Mouse (Mus musculus) forelimb bud, embryonic 11.5 days (tissue): ENCODE data around the gene Lman1l.

ENCODE experiments used
- DNase-seq: peaks from one replicate; pipeline ENCODE4 v3.0.0-alpha.2; 2012; ENCODE audit warnings: low read depth, low spot score

The Lman1l gene

GRCm38 (mm10) chr9:57620674-57621073 lies at the start of gene Lman1l:
TSS of gene Lman1l (minus strand) at chr9:57620774.
- DNase-seq, result no peak

DNA sequence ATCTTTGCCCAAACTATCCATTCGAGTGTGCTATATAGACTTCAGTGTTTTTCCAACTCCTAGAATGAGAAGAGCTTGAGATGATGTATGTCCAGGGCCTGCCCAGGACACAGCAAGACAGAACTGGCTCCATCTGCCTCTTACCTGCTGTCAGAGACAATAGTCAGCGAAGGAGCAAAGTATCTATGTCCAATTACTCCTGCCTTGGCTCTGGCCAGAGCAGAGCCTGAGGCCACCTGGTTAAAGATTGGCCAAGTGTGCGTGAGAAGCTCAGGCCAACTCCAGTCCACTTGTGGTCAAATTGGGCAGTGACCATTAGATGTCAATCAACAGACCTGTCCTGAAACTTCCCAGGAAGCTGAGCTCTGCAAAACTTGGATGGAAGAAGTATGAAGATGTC lies 49.0 kb upstream of the Lman1l start:
- no peak for DNase-seq

- DNase-seq, result no peak
Measured at GRCm38 (mm10) chr9:57668277-57668676, 47.7 kb upstream of the Lman1l start.

- DNase-seq, result no peak
Measured at GRCm38 (mm10) chr9:57667817-57668216, 47.2 kb upstream of the Lman1l start.

- no peak for DNase-seq
Measured at GRCm38 (mm10) chr9:57667136-57667535, 46.6 kb upstream of the Lman1l start.

DNA sequence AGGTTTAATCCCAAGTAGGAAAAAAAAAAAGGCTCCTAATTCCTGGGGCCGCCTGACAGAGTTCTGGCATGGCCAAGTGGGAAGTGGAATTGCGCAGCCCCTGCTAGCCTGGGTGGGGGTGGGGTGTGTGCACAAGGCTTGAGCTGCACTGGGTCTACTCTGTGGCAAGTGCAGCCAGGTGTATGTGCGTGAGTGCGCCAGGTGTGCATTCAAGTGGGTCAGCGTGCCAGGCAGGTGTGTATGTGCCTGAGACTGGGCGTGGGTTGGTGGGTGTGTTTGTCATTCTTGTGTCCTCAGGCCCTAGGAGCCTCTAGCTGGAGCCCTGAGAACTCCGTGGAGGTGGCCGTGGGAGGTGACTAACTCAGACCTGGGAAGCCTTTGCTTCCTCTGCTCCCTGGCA lies 46.0 kb upstream of the Lman1l start:
- no peak for DNase-seq

GRCm38 (mm10) chr9:57664616-57665015 lies 44.0 kb upstream of the Lman1l start:
- no peak for DNase-seq

GRCm38 (mm10) chr9:57661552-57661951 lies 41.0 kb upstream of the Lman1l start:
- DNase-seq, result no peak

DNA sequence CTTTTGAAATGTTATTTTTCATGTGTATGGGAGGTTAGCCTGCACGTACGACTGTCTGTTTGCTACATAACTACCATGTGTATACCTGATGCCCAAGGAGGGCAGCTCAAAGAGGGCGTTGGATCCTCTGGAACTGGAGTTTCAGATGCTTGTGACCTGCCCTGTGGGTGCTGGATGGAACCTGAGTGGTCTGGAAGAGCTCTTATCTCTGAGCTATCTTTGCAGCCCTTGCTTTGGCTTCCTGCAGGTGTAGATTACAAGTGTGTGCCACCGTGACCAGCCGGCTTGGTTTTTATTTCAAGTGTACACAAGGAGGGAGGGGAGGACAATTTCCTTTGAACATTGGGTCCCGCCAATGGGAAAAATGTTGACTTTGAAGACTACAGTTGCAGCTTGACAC lies 39.9 kb upstream of the Lman1l start:
- DNase-seq, result no peak

- peak; percentile 65 for DNase-seq
Measured at GRCm38 (mm10) chr9:57659774-57660173, 39.2 kb upstream of the Lman1l start.

DNA sequence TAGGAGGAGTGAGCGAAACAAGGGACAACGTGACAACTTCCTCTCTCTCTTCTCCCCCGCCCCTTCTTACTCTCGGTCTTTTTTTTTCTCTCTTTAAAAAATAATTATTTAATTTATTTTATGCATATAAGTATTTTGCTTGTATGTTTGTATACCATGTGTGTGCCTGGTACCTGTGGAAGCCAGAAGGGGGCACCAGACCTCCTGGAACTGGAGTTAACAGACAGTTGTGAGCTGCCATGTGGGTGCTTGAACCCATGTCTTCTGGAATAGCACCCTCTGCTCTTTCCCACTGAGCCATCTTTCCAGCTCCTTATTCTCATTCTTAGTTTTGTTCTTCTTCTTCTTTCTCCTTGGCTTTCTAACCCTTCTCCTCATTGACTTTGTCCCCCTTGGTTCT lies 38.4 kb upstream of the Lman1l start:
- DNase-seq, result no peak

- no peak for DNase-seq
Measured at GRCm38 (mm10) chr9:57657843-57658242, 37.3 kb upstream of the Lman1l start.

- DNase-seq, result no peak
Measured at GRCm38 (mm10) chr9:57656631-57657350, 36.2 kb upstream of the Lman1l start.

DNA sequence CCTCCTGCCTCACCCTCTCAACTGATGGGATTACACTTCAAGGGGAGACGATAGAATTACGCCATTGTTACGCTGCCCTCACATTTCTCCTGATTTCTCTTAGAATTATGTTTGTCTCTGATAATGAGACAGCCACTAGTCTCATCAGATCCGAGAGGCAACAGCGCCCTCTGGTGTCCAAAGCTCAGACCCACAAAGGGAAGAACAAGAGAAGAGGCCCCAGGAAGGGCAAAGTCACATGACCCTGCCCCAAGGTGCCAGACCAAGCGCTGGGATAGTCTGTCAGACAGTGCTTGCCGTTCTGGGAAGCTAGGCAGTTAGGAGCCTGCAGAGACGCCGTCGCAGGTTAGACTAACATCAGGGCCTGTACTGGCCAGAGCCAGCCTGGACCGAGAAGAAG lies 35.2 kb upstream of the Lman1l start:
- peak; percentile 93 for DNase-seq

DNA sequence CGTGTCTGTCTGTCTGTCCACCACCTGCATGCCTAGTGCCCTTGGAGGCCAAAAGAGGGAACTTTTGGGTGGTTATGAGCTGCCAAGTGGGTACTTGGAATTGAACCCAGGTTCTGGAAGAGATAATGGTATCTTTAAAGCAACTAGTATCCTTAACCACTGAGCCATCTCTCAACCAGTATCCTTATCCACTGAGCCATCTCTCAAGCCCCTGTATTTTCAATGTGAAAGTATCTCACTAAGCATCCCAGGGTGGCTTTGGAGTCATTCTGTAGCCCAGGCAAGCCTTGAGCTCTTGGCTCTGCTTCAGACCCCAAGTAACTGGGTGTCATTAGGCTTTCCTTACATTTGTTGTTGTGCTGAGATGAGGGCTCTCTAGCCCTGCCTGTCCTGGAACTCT lies 34.4 kb upstream of the Lman1l start:
- no peak for DNase-seq

- DNase-seq, result no peak
Measured at GRCm38 (mm10) chr9:57653283-57653682, 32.7 kb upstream of the Lman1l start, which contains the start of gene Csk. TSS of gene Csk (minus strand) at chr9:57653631.

DNA sequence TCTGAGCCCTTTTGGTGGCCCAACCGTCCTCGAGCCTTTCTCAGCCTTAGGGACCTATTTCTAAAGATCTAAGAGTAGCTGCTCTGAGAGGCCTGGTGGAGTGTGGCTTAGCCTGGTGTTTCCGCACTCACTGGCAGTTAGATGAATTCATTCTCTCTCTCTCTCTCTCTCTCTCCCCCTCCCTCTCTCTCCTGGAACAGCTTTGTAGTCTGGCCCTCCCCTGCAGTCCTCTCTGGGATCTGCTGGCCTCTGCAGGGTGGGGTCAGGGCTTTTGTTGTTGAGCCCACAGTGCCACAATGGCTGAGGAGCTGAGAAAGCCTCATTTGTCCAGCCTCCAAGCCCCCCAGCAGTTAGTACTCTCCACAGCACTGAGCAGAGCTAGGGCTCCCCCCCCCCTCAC lies 32.3 kb upstream of the Lman1l start:
- DNase-seq, result no peak

- DNase-seq, result no peak
Measured at GRCm38 (mm10) chr9:57652351-57652750, 31.8 kb upstream of the Lman1l start.

DNA sequence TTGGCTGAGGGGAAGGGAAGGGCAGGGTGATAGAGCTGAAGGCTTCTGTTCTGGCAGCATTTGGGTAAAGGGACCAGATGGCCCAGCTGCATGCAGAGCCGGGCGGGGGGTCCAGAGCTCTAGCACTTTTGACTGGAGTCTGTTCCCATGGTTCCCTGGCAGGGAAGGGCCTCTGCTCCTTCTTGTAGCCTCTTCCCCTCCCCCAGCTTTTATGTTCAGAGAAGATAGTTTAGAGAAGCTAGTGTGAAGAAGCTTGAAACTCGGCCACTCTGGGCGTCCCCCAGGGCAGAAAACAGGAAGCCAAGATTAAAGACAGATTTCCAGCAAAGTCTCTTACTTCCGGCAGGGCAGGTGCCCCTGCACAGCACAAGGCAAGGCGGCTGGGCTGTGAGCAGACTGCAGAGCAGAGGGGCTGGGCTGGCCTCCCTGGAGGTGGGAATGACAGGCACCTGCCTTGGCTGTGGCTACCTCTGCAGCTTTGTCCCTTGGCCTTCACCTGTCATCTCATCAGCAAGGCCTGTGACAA lies 30.3 kb upstream of the Lman1l start:
- no peak for DNase-seq

DNA sequence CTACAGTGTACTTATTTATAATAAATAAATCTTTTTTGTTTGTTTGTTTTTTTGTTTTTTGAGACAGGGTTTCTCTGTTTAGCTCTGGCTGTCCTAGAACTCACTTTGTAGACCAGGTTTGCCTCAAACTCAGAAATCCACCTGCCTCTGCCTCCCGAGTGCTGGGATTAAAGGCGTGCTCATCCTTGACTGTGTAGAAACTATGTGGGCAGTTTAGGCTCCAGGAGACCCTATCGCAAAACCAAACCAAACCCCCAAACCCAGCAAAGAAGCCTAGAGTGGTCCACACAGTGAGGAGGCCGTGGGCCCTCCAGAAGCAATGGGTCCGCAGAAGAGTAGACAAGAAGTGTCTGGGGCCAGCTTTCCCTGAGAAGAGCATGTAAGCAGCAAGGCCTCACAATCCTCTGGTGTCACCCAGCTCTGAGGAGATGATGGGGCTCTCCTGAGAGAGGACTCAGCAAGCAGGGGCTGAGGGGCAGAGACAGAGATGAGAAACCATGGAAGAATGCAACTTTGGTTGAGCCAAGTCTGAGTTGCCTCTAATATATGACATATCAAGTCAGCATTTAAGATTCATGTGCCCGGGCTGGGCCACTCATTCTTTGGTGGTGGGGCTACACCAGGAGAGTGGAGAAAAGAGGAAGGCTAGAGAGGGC lies 29.7 kb upstream of the Lman1l start:
- DNase-seq, result no peak

GRCm38 (mm10) chr9:57647286-57648108 lies 26.9 kb upstream of the Lman1l start:
- DNase-seq, result no peak

GRCm38 (mm10) chr9:57646551-57647103 lies 26.1 kb upstream of the Lman1l start:
- DNase-seq, result no peak
